Mouse (Mus musculus): Measurements from ENCODE around the gene Jtb. TPM values are rescaled to one million over a fixed set of nuclear protein-coding genes. Genes with fewer than 3 reads are reported as not detected.

Jtb gene
- polyA plus RNA-seq, 1 experiment, result 39.9 TPM

GRCm38 (mm10) chr3:90195644-90196043, 35.8 kb upstream of the Jtb start:
- H3K27me3 ChIP-seq (ENCODE audit: control insufficient read depth, insufficient read depth, insufficient read length), result no peaks in the 10 kb centered on the region
- no peak overlapping the region for H3K4me3 ChIP-seq
- no peak overlapping the region for H3K4me2 ChIP-seq (ENCODE audit: low read depth)
- no peak overlapping the region for H3ac ChIP-seq (ENCODE audit: control insufficient read depth, insufficient read length)
- no peak for TF ChIP-seq MAX (IDR thresholded peaks at IDR 0.05; ENCODE audit: low read depth)
- no peaks in the 10 kb centered on the region for H3K36me3 ChIP-seq (ENCODE audit: control insufficient read depth, insufficient read depth)
- no peaks in the 10 kb centered on the region for H3K79me2 ChIP-seq (ENCODE audit: control insufficient read depth, insufficient read depth)

GRCm38 (mm10) chr3:90197548-90197947, 33.8 kb upstream of the Jtb start:
- Histone ChIP-seq H3K4me2 (ENCODE audit: low read depth) (no peak overlapping the region), H3K4me3 (no peak overlapping the region), H3ac (ENCODE audit: control insufficient read depth, insufficient read length) (no peak overlapping the region), H3K27me3 (ENCODE audit: control insufficient read depth, insufficient read depth, insufficient read length) (no peaks in the 10 kb centered on the region), H3K36me3 (ENCODE audit: control insufficient read depth, insufficient read depth) (no peaks in the 10 kb centered on the region), H3K79me2 (ENCODE audit: control insufficient read depth, insufficient read depth) (no peaks in the 10 kb centered on the region)
- no peak for TF ChIP-seq SRF (IDR thresholded peaks at IDR 0.05; ENCODE audit: control insufficient read depth, insufficient read length, low read depth)
- TF ChIP-seq MAX (IDR thresholded peaks at IDR 0.05; ENCODE audit: low read depth), result no peak
- TF ChIP-seq TCF3 (IDR thresholded peaks at IDR 0.05; ENCODE audit: insufficient read length, low read depth), result no peak
- TF ChIP-seq TCF12 (IDR thresholded peaks at IDR 0.05; ENCODE audit: insufficient read depth, poor library complexity, severe bottlenecking), result no peak
- TF ChIP-seq CEBPB (IDR thresholded peaks at IDR 0.05; ENCODE audit: insufficient read depth, poor library complexity, severe bottlenecking), result no peak
- TF ChIP-seq USF1 (IDR thresholded peaks at IDR 0.05; ENCODE audit: low read depth), result no peak
- TF ChIP-seq REST (IDR thresholded peaks at IDR 0.05; ENCODE audit: insufficient read depth, insufficient read length), result no peak
- TF ChIP-seq E2F4 (IDR thresholded peaks at IDR 0.05; ENCODE audit: insufficient read depth), result no peak
- TF ChIP-seq POLR2A (IDR thresholded peaks at IDR 0.05; ENCODE audit: insufficient read length, low read depth), result no peak

GRCm38 (mm10) chr3:90202884-90203283, 28.5 kb upstream of the Jtb start:
- H3K79me2 ChIP-seq (ENCODE audit: control insufficient read depth, insufficient read depth), result no peaks in the 10 kb centered on the region
- H3K27me3 ChIP-seq (ENCODE audit: control insufficient read depth, insufficient read depth, insufficient read length), result no peaks in the 10 kb centered on the region
- TF ChIP-seq E2F4 (IDR thresholded peaks at IDR 0.05; ENCODE audit: insufficient read depth), result no peak
- TF ChIP-seq POLR2AphosphoS2 (IDR thresholded peaks at IDR 0.05; ENCODE audit: insufficient read length, low read depth), result no peak
- TF ChIP-seq TCF3 (IDR thresholded peaks at IDR 0.05; ENCODE audit: insufficient read length, low read depth), result no peak
- no peak for TF ChIP-seq MAX (IDR thresholded peaks at IDR 0.05; ENCODE audit: low read depth)
- no peak for TF ChIP-seq USF1 (IDR thresholded peaks at IDR 0.05; ENCODE audit: low read depth)
- TF ChIP-seq REST (IDR thresholded peaks at IDR 0.05; ENCODE audit: insufficient read depth, insufficient read length), result no peak
- no peak for TF ChIP-seq MYOD1 (IDR thresholded peaks at IDR 0.05; ENCODE audit: control insufficient read depth in 1 of 3, insufficient read length in 2 of 3, low read depth in 2 of 3)
- no peak for TF ChIP-seq SRF (IDR thresholded peaks at IDR 0.05; ENCODE audit: control insufficient read depth, insufficient read length, low read depth)
- no peak for TF ChIP-seq CEBPB (IDR thresholded peaks at IDR 0.05; ENCODE audit: insufficient read depth, poor library complexity, severe bottlenecking)
- TF ChIP-seq TCF12 (IDR thresholded peaks at IDR 0.05; ENCODE audit: insufficient read depth, poor library complexity, severe bottlenecking), result no peak
- TF ChIP-seq MYOG (IDR thresholded peaks at IDR 0.05; ENCODE audit: control insufficient read depth in 1 of 3, insufficient read depth in 1 of 3, insufficient read length in 2 of 3, low read depth in 2 of 3), result no peak
- no peak for TF ChIP-seq POLR2A (IDR thresholded peaks at IDR 0.05; ENCODE audit: insufficient read length, low read depth)
- no peak overlapping the region for H3K4me2 ChIP-seq (ENCODE audit: low read depth)
- no peak overlapping the region for H3ac ChIP-seq (ENCODE audit: control insufficient read depth, insufficient read length)
- peaks cover 3% of the 10 kb centered on the region for H3K36me3 ChIP-seq (ENCODE audit: control insufficient read depth, insufficient read depth)
- no peak overlapping the region for H3K4me3 ChIP-seq

GRCm38 (mm10) chr3:90203619-90204018, 27.8 kb upstream of the Jtb start:
- Histone ChIP-seq H3K4me2 (ENCODE audit: low read depth) (no peak overlapping the region), H3K27me3 (ENCODE audit: control insufficient read depth, insufficient read depth, insufficient read length) (no peaks in the 10 kb centered on the region), H3K36me3 (ENCODE audit: control insufficient read depth, insufficient read depth) (peaks cover 11% of the 10 kb centered on the region), H3K4me3 (no peak overlapping the region), H3K79me2 (ENCODE audit: control insufficient read depth, insufficient read depth) (no peaks in the 10 kb centered on the region), H3ac (ENCODE audit: control insufficient read depth, insufficient read length) (no peak overlapping the region)
- TF ChIP-seq MYOD1 (IDR thresholded peaks at IDR 0.05; ENCODE audit: control insufficient read depth in 1 of 3, insufficient read length in 2 of 3, low read depth in 2 of 3) (no peak), MAX (IDR thresholded peaks at IDR 0.05; ENCODE audit: low read depth) (no peak), MYOG (IDR thresholded peaks at IDR 0.05; ENCODE audit: control insufficient read depth in 1 of 3, insufficient read depth in 1 of 3, insufficient read length in 2 of 3, low read depth in 2 of 3) (no peak), SRF (IDR thresholded peaks at IDR 0.05; ENCODE audit: control insufficient read depth, insufficient read length, low read depth) (no peak)

GRCm38 (mm10) chr3:90204582-90204981, 26.8 kb upstream of the Jtb start:
- no peak overlapping the region for H3K4me2 ChIP-seq (ENCODE audit: low read depth)
- TF ChIP-seq TCF12 (IDR thresholded peaks at IDR 0.05; ENCODE audit: insufficient read depth, poor library complexity, severe bottlenecking) (no peak), CEBPB (IDR thresholded peaks at IDR 0.05; ENCODE audit: insufficient read depth, poor library complexity, severe bottlenecking) (no peak), USF1 (IDR thresholded peaks at IDR 0.05; ENCODE audit: low read depth) (no peak)

GRCm38 (mm10) chr3:90208662-90209061, 22.7 kb upstream of the Jtb start:
- Histone ChIP-seq H3K27me3 (ENCODE audit: control insufficient read depth, insufficient read depth, insufficient read length) (no peaks in the 10 kb centered on the region), H3ac (ENCODE audit: control insufficient read depth, insufficient read length) (no peak overlapping the region), H3K4me3 (no peak overlapping the region), H3K79me2 (ENCODE audit: control insufficient read depth, insufficient read depth) (peaks cover 29% of the 10 kb centered on the region), H3K4me2 (ENCODE audit: low read depth) (no peak overlapping the region), H3K36me3 (ENCODE audit: control insufficient read depth, insufficient read depth) (peaks cover 49% of the 10 kb centered on the region)
- TF ChIP-seq POLR2AphosphoS2 (IDR thresholded peaks at IDR 0.05; ENCODE audit: insufficient read length, low read depth), result no peak
- no peak for TF ChIP-seq MYOG (IDR thresholded peaks at IDR 0.05; ENCODE audit: control insufficient read depth in 1 of 3, insufficient read depth in 1 of 3, insufficient read length in 2 of 3, low read depth in 2 of 3)
- TF ChIP-seq CEBPB (IDR thresholded peaks at IDR 0.05; ENCODE audit: insufficient read depth, poor library complexity, severe bottlenecking), result no peak
- no peak for TF ChIP-seq MAX (IDR thresholded peaks at IDR 0.05; ENCODE audit: low read depth)
- TF ChIP-seq POLR2A (IDR thresholded peaks at IDR 0.05; ENCODE audit: insufficient read length, low read depth), result no peak
- no peak for TF ChIP-seq MYOD1 (IDR thresholded peaks at IDR 0.05; ENCODE audit: control insufficient read depth in 1 of 3, insufficient read length in 2 of 3, low read depth in 2 of 3)
- TF ChIP-seq USF1 (IDR thresholded peaks at IDR 0.05; ENCODE audit: low read depth), result no peak
- no peak for TF ChIP-seq E2F4 (IDR thresholded peaks at IDR 0.05; ENCODE audit: insufficient read depth)
- TF ChIP-seq TCF3 (IDR thresholded peaks at IDR 0.05; ENCODE audit: insufficient read length, low read depth), result no peak
- TF ChIP-seq TCF12 (IDR thresholded peaks at IDR 0.05; ENCODE audit: insufficient read depth, poor library complexity, severe bottlenecking), result no peak
- TF ChIP-seq REST (IDR thresholded peaks at IDR 0.05; ENCODE audit: insufficient read depth, insufficient read length), result no peak

More at GRCm38 (mm10) chr3:90204582-90204981, 26.8 kb upstream of the Jtb start:
- Histone ChIP-seq H3ac (ENCODE audit: control insufficient read depth, insufficient read length) (no peak overlapping the region), H3K4me3 (no peak overlapping the region), H3K36me3 (ENCODE audit: control insufficient read depth, insufficient read depth) (peaks cover 20% of the 10 kb centered on the region), H3K79me2 (ENCODE audit: control insufficient read depth, insufficient read depth) (no peaks in the 10 kb centered on the region), H3K27me3 (ENCODE audit: control insufficient read depth, insufficient read depth, insufficient read length) (no peaks in the 10 kb centered on the region)

All from myocyte (in vitro differentiated cells).